Mouse (Mus musculus): ENCODE measurements around the gene Ugt2b35.
A peak's percentile ranks its signal among the peaks of the same experiment; 100 is the strongest.

DNA sequence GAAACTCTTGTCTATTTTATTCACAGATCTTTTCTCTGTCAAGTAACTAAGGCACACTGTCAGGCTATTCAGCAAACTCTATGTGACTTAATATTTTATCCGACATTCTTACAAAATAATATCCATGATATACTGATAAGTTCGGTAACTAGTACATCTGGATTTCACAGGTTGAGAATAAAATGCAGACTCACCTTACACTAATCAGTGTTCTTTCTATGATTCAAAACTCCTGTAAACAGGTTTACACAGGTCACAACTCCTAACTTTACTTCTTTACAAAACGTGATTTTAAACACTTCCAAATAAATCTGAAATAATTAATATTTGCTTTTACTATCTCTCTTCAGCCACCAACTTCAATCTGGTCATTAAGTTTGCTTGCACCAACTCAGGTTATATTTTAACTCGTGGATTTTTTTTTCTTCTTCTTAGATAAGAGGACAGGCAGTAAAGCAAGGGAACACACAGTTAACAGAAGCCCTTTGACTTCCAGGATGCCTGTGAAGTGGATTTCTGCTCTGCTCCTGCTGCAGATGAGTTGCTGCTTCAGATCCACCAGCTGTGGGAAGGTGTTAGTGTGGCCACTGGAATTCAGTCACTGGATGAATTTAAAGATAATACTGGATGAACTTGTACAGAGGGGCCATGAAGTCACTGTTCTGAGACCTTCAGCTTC, at the start of gene Ugt2b35:
- TF ChIP-seq POLR2A (IDR thresholded peaks at IDR 0.05; ENCODE audit: low read depth, low read length) (peak; percentile 31; the same call in 1 of the 2 replicates), CTCF (IDR thresholded peaks at IDR 0.05; ENCODE audit: extremely low read depth, insufficient read length, insufficient replicate concordance, low read depth, low read length) (no peak)

All from small intestine, adult 2 months (tissue).